Mouse (Mus musculus) lung, postnatal 10 days (tissue): Measurements from ENCODE around the gene Cfhr1.

Experiments
- DNase-seq: peaks from one replicate; pipeline ENCODE4 v3.0.0; 2021

Gene Cfhr1

GRCm38 (mm10) chr1:139560024-139560423 lies at the start of gene Cfhr1:
Gene Cfhr1 (minus strand): TSS chr1:139560272.
- no peak for DNase-seq

- no peak for DNase-seq
Measured at GRCm38 (mm10) chr1:139551311-139551710, 8.8 kb downstream of the Cfhr1 start.

- DNase-seq: no peak
Measured at GRCm38 (mm10) chr1:139548536-139548935, 11.5 kb downstream of the Cfhr1 start.

- no peak for DNase-seq
Measured at GRCm38 (mm10) chr1:139514556-139514955, 45.5 kb downstream of the Cfhr1 start.

GRCm38 (mm10) chr1:139501258-139501752 lies 58.8 kb downstream of the Cfhr1 start, which contains the start of gene F13b:
Gene F13b (plus strand): TSS chr1:139501702.
- DNase-seq: no peak

GRCm38 (mm10) chr1:139499751-139500150 lies 60.3 kb downstream of the Cfhr1 start:
- no peak for DNase-seq
